Mouse (Mus musculus) liver, embryonic 14.5 days (tissue): Measurements from ENCODE around the gene Grin2d. TPM values are rescaled to one million over a fixed set of nuclear protein-coding genes. Genes with fewer than 3 reads are reported as not detected.
A peak's percentile ranks its signal among the peaks of the same experiment; 100 is the strongest.

ENCODE experiments used
- ATAC-seq: fragments of 200-750 bp; cut with Nextera tagmentation; 2 replicates; pipeline ENCODE4 v1.8.0; 2017; ENCODE audit warnings: moderate number of reproducible peaks, mild to moderate bottlenecking, moderate library complexity; ENCODE audit not compliant: insufficient read depth
- DNase-seq, 3 experiments: peaks; one replicate each; pipeline ENCODE4 v3.0.0-alpha.2; 2012 to 2013; ENCODE audit warnings: low read depth in 3 of 3, low spot score in 3 of 3
- H3K27ac ChIP-seq: fragments of 300-500 bp; sonication (generic); 2 replicates; pipeline ENCODE4 v1.5.1; 2014; ENCODE audit warnings: moderate library complexity, mild to moderate bottlenecking, control low read depth, inconsistent platforms
- H3K27me3 ChIP-seq: fragments of 300-500 bp; sonication (generic); 2 replicates; pipeline ENCODE4 v1.6.1; 2014; ENCODE audit warnings: mild to moderate bottlenecking, low read length, moderate library complexity; ENCODE audit not compliant: control insufficient read depth, insufficient read depth
- H3K36me3 ChIP-seq: fragments of 300-500 bp; sonication (generic); replicated peaks from 2 replicates; pipeline ENCODE4 v1.6.1; 2014; ENCODE audit warnings: low read depth; ENCODE audit not compliant: control insufficient read depth, insufficient read depth
- H3K4me1 ChIP-seq, 2 experiments: fragments of 200-500 bp in 1 of 2; fragments of 300-500 bp in 1 of 2; sonication (generic) in 1 of 2; replicated peaks; 2 replicates each; pipeline ENCODE4 v1.6.1; 2012 to 2014; ENCODE audit warnings: antibody characterized with exemption in 1 of 2, inconsistent platforms in 1 of 2, low read length in 1 of 2; ENCODE audit not compliant: control insufficient read depth in 2 of 2, insufficient read depth in 2 of 2
- H3K4me2 ChIP-seq: fragments of 300-500 bp; sonication (generic); 2 replicates; pipeline ENCODE4 v1.6.1; 2014; ENCODE audit warnings: low read depth, mild to moderate bottlenecking, control low read depth, moderate library complexity
- H3K4me3 ChIP-seq, 2 experiments: fragments of 200-500 bp in 1 of 2; fragments of 300-500 bp in 1 of 2; sonication (generic) in 1 of 2; 2 replicates each; pipeline ENCODE4 v1.5.1; 2012 to 2014; ENCODE audit warnings: low read depth in 2 of 2, low read length in 2 of 2, mild to moderate bottlenecking in 2 of 2, control low read depth in 1 of 2, inconsistent platforms in 1 of 2, moderate library complexity in 1 of 2; ENCODE audit not compliant: insufficient read depth in 1 of 2
- H3K9ac ChIP-seq: fragments of 300-500 bp; sonication (generic); replicated peaks from 2 replicates; pipeline ENCODE4 v1.6.1; 2014; ENCODE audit warnings: mild to moderate bottlenecking, control low read depth, moderate library complexity
- H3K9me3 ChIP-seq: fragments of 300-500 bp; sonication (generic); 2 replicates; pipeline ENCODE4 v1.6.1; 2016; ENCODE audit warnings: low read length, mixed read lengths; ENCODE audit not compliant: control insufficient read depth
- CTCF ChIP-seq: IDR thresholded peaks from 2 replicates; pipeline ENCODE4 v1.5.1; 2016; ENCODE audit warnings: antibody characterized with exemption, low read depth, control low read depth
- EP300 ChIP-seq: IDR thresholded peaks from 2 replicates; pipeline ENCODE4 v1.6.1; 2016; ENCODE audit warnings: antibody characterized with exemption, low read depth
- WGBS: fragments of 180-500 bp; shearing (Covaris S2); extraction: QIAGEN DNeasy Blood & Tissue Kit; methylation state at CpG from one replicate; pipeline ENCODE4 v1.1.7; 2014; ENCODE audit not compliant: insufficient replicate concordance; 5-methylcytosine and 5-hydroxymethylcytosine counted together
- polyA plus RNA-seq, 2 experiments: library from polyadenylated mRNA; depleted of rRNA in 1 of 2; stranded (reverse) in 1 of 2; unstranded in 1 of 2; fragments of >200 nt; fragmentation: Nextera tagmentation in 1 of 2; extraction: Ambion mirVana in 1 of 2; gene quantifications; 2 replicates each; pipeline versions ENCODE4 v1.2.1 to v1.2.3; 2012 to 2014

Gene Grin2d
- polyA plus RNA-seq, 2 experiments = 0.01 to 0.11 TPM

- Histone ChIP-seq H3K36me3 (no peaks in the 10 kb centered on the region; the same call in 1 of the 2 replicates), H3K9ac (no peak overlapping the region), H3K4me3 (no peak overlapping the region), H3K4me2 (no peak overlapping the region), H3K27ac (no peak overlapping the region), H3K4me1 (no peaks in the 10 kb centered on the region), H3K9me3 (no peaks in the 10 kb centered on the region), H3K27me3 (no peaks in the 10 kb centered on the region)
- no peak for ATAC-seq
- TF ChIP-seq CTCF = no peak
- TF ChIP-seq EP300 = no peak
- 76% methylated on average over 16 of the region's 16 CpGs for WGBS
- DNase-seq = no peak
Measured at GRCm38 (mm10) chr7:45909145-45909544, 31.0 kb upstream of the Grin2d start.

GRCm38 (mm10) chr7:45908384-45908783 lies 30.2 kb upstream of the Grin2d start:
- H3K36me3 ChIP-seq = no peaks in the 10 kb centered on the region; the same call in 1 of the 2 replicates
- no peak for ATAC-seq
- H3K4me2 ChIP-seq = no peak overlapping the region
- no peaks in the 10 kb centered on the region for H3K4me1 ChIP-seq
- H3K27ac ChIP-seq = no peak overlapping the region
- H3K27me3 ChIP-seq = no peaks in the 10 kb centered on the region
- no peak overlapping the region for H3K9ac ChIP-seq
- no peaks in the 10 kb centered on the region for H3K9me3 ChIP-seq
- TF ChIP-seq EP300 (no peak), CTCF (no peak)
- DNase-seq = no peak
- no peak overlapping the region for H3K4me3 ChIP-seq

- TF ChIP-seq EP300 = no peak
- DNase-seq = no peak
- Histone ChIP-seq H3K4me1 (peaks cover 0 to 2% of the 10 kb centered on the region in 2 experiments; a peak in 1 of 4 replicates), H3K4me2 (no peak overlapping the region), H3K4me3 (no peak overlapping the region), H3K9ac (no peak overlapping the region), H3K27me3 (no peaks in the 10 kb centered on the region), H3K9me3 (no peaks in the 10 kb centered on the region), H3K36me3 (no peaks in the 10 kb centered on the region; the same call in 1 of the 2 replicates), H3K27ac (no peak overlapping the region)
- no peak for ATAC-seq
- WGBS = 72% methylated on average over 9 of the region's 9 CpGs
Measured at GRCm38 (mm10) chr7:45906622-45907021, 28.4 kb upstream of the Grin2d start.

GRCm38 (mm10) chr7:45902481-45903002 lies 24.4 kb upstream of the Grin2d start:
- no peak for TF ChIP-seq EP300
- no peak for TF ChIP-seq CTCF
- H3K4me2 ChIP-seq = no peak overlapping the region
- H3K27me3 ChIP-seq = no peaks in the 10 kb centered on the region
- no peak for ATAC-seq
- H3K36me3 ChIP-seq = no peaks in the 10 kb centered on the region
- no peak overlapping the region for H3K4me3 ChIP-seq
- no peak overlapping the region for H3K27ac ChIP-seq
- no peaks in the 10 kb centered on the region for H3K9me3 ChIP-seq
- peaks cover 3 to 9% of the 10 kb centered on the region in 2 experiments; a peak in 3 of 4 replicates for H3K4me1 ChIP-seq
- no peak overlapping the region for H3K9ac ChIP-seq
- WGBS = 70% methylated on average over 11 of the region's 12 CpGs
- DNase-seq = no peak

- TF ChIP-seq CTCF (no peak), EP300 (no peak)
- H3K4me2 ChIP-seq = no peak overlapping the region
- no peaks in the 10 kb centered on the region for H3K9me3 ChIP-seq
- no peak overlapping the region for H3K4me3 ChIP-seq
- ATAC-seq (no peak), DNase-seq (peak; percentile 52 to 65 (median 56))
- no peak overlapping the region for H3K9ac ChIP-seq
- H3K27ac ChIP-seq = no peak overlapping the region
- H3K27me3 ChIP-seq = no peaks in the 10 kb centered on the region
- H3K36me3 ChIP-seq = no peaks in the 10 kb centered on the region
- H3K4me1 ChIP-seq = peaks cover 5 to 13% of the 10 kb centered on the region in 2 experiments; a peak in 3 of 4 replicates
- 39% methylated on average over 5 of the region's 5 CpGs for WGBS
Measured at GRCm38 (mm10) chr7:45901562-45901961, 23.4 kb upstream of the Grin2d start.
